29 mouse cellular contexts compared by ENCODE assay signal in genomic region chr11:52734493-52735195, GRCm38 (mm10). TPM values are rescaled to one million over a fixed set of nuclear protein-coding genes. Genes with fewer than 3 reads are reported as not detected.
DNase-seq lines count a peak whose midpoint lies in the region; ATAC-seq and TF ChIP-seq lines count a peak whose summit lies in the region.
"Had no signal": no experiment of that assay in that cellular context is flagged by ENCODE, and none has a peak within 500 bp of the region (broad histone marks: within the 10 kb centered on the region; RNA-seq: fewer than 3 reads in every experiment).

No protein-coding gene starts in this region.

- peaks cover 2% of the 10 kb centered on the region; the same call in 1 of the 2 replicates for H3K4me1 ChIP-seq in cortical plate, adult 2 months (ENCODE audit: control insufficient read depth, insufficient read depth, low read length)
- no peaks in the 10 kb centered on the region for H3K4me1 ChIP-seq in liver, embryonic 12.5 days
- H3K4me1 ChIP-seq: limb, embryonic 15.5 days; liver, embryonic 15.5 days; lung, embryonic 15.5 days had no signal

- ATAC-seq in liver, embryonic 12.5 days, result no peak
- ATAC-seq: forebrain, postnatal 0 days; inflammation-experienced regulatory T-cells, adult 6 months; midbrain, embryonic 16.5 days had no signal

- DNase-seq in adrenal gland, adult 2 months, result peak; percentile 14
- DNase-seq in adrenal gland, postnatal 4 days (ENCODE audit: low spot score in 2 of 2), result no peak
- peak; percentile 11 to 40 for DNase-seq in left cerebral cortex, adult 18-20 months (ENCODE audit: low spot score in 2 of 2)
- no peak for DNase-seq in left cerebral cortex, postnatal 4 days
- DNase-seq in right cerebral cortex, postnatal 36 days (ENCODE audit: low spot score in 2 of 2), result peak; percentile 20 to 28
- DNase-seq: adrenal gland, postnatal 14 days; cerebellum, adult 9-11 months; forebrain, postnatal 0 days; gastrocnemius, postnatal 14 days; heart, postnatal 4 days; kidney, adult 18-20 months; kidney, postnatal 4 days; lung, postnatal 36 days; retina, postnatal 1 day; thymus, postnatal 36 days had no signal

- TF ChIP-seq POLR2A in cortical plate, adult 2 months (IDR thresholded peaks at IDR 0.05; ENCODE audit: extremely low read depth, insufficient read depth, low read length), result no peak

- H3K9me3 ChIP-seq in liver, embryonic 12.5 days (replicated peaks), result no peaks in the 10 kb centered on the region
- H3K9me3 ChIP-seq: forebrain, embryonic 10.5 days; heart, embryonic 15.5 days; limb, embryonic 15.5 days; liver, embryonic 15.5 days; lung, embryonic 15.5 days; neural tube, embryonic 13.5 days had no signal

- intact Hi-C loops in left cerebral cortex, postnatal 4 days (cut with DNase I), result no loop called here

- no peaks in the 10 kb centered on the region for H3K36me3 ChIP-seq in liver, embryonic 12.5 days
- H3K36me3 ChIP-seq: forebrain, embryonic 10.5 days; heart, embryonic 15.5 days; limb, embryonic 15.5 days; liver, embryonic 15.5 days; lung, embryonic 15.5 days; neural tube, embryonic 13.5 days had no signal

- H3K9ac ChIP-seq in liver, embryonic 12.5 days, result no peak overlapping the region
- H3K9ac ChIP-seq: forebrain, postnatal 0 days; heart, embryonic 15.5 days; hindbrain, embryonic 14.5 days; limb, embryonic 15.5 days; liver, embryonic 15.5 days; lung, embryonic 15.5 days; neural tube, embryonic 13.5 days had no signal

- no peaks in the 10 kb centered on the region for H3K27me3 ChIP-seq in liver, embryonic 12.5 days (replicated peaks)
- H3K27me3 ChIP-seq: heart, embryonic 15.5 days; limb, embryonic 15.5 days; liver, embryonic 15.5 days; lung, embryonic 15.5 days; neural tube, embryonic 13.5 days had no signal

- H3K4me3 ChIP-seq in cortical plate, adult 2 months (ENCODE audit: insufficient read depth, low read length), result no peak overlapping the region
- no peak overlapping the region for H3K4me3 ChIP-seq in liver, embryonic 12.5 days
- H3K4me3 ChIP-seq: forebrain, embryonic 10.5 days; heart, embryonic 15.5 days; limb, embryonic 15.5 days; liver, embryonic 15.5 days; lung, embryonic 15.5 days; myocyte; neural tube, embryonic 13.5 days had no signal

- H3K4me2 ChIP-seq in liver, embryonic 12.5 days, result no peak overlapping the region
- H3K4me2 ChIP-seq: heart, embryonic 15.5 days; hindbrain, embryonic 14.5 days; limb, embryonic 15.5 days; liver, embryonic 15.5 days; lung, embryonic 15.5 days; neural tube, embryonic 13.5 days had no signal

- no peak for TF ChIP-seq CTCF in cortical plate, adult 2 months (IDR thresholded peaks at IDR 0.05; ENCODE audit: extremely low read depth, insufficient read depth, low read length)

- peak overlapping the region; percentile 40; the same call in 1 of the 2 replicates for H3K27ac ChIP-seq in cortical plate, adult 2 months (ENCODE audit: insufficient read depth, low read length)
- H3K27ac ChIP-seq in liver, embryonic 12.5 days, result no peak overlapping the region
- H3K27ac ChIP-seq: forebrain, embryonic 10.5 days; heart, embryonic 15.5 days; hindbrain, embryonic 14.5 days; limb, embryonic 15.5 days; liver, embryonic 15.5 days; lung, embryonic 15.5 days; neural tube, embryonic 13.5 days had no signal

- 60% methylated on average over 6 of the region's 6 CpGs for WGBS in liver, embryonic 12.5 days (ENCODE audit: insufficient replicate concordance)

RNA-seq across cellular contexts. Expression of gene Fstl4, which starts 29.8 kb away (rescaled TPM):
- total RNA-seq in adrenal gland, adult 2 months (2021), result 1 to 10 TPM in 1 of 2 experiments, under 1 TPM in 1; 0.79 to 1.1 TPM
- 0.57 and 0.61 TPM in 2 replicates for polyA plus RNA-seq in adrenal gland, adult 2 months (2012; rRNA removed)
- total RNA-seq in adrenal gland, postnatal 4 days (2021), result 1 to 10 TPM; 1.0 to 1.4 TPM
- 10 to 100 TPM; 30.0 to 36.2 TPM for total RNA-seq in left cerebral cortex, adult 18-20 months (2021)
- total RNA-seq in left cerebral cortex, postnatal 4 days (2021), result 10 to 100 TPM; 12.9 to 13.2 TPM
- polyA plus RNA-seq in cortical plate, adult 2 months (2012; rRNA removed), result 9.9 and 10.1 TPM in 2 replicates
- 0.27 and 0.29 TPM in 2 replicates for polyA plus RNA-seq in liver, embryonic 12.5 days (2016; fragmentation: Nextera tagmentation; extraction: Ambion mirVana)
- total RNA-seq: common myeloid progenitor, adult 5-6 weeks; megakaryocyte-erythroid progenitor cell, adult 5-6 weeks had no signal
- polyA plus RNA-seq: inflammation-experienced regulatory T-cells, adult 6 months; myocyte had no signal

Comparison
In these comparisons a context has a peak if more than half of its experiments do, and no peak if none do; other contexts are left out.
1. DNase-seq: peak in adrenal gland, adult 2 months (single experiment), left cerebral cortex, adult 18-20 months (2 of 2) and right cerebral cortex, postnatal 36 days (2 of 2); none in adrenal gland, postnatal 4 days (0 of 2) and left cerebral cortex, postnatal 4 days (single experiment).
2. RNA of gene Fstl4, which starts 29.8 kb away (total RNA-seq): 30.0 to 36.2 TPM in left cerebral cortex, adult 18-20 months and 12.9 to 13.2 TPM in left cerebral cortex, postnatal 4 days; 1.0 to 1.4 TPM in adrenal gland, postnatal 4 days and 0.79 to 1.1 TPM in adrenal gland, adult 2 months; every median in the first group is over 4 times any median in the second.